Mouse (Mus musculus) right cerebral cortex, postnatal 10 days (tissue): Measurements from ENCODE around the gene Bend6.
"Not testable (repeated sequence)": the region's sequence is repeated elsewhere in the genome, so short reads cannot be mapped to it uniquely, and the experiment has no call there.

Experiments
- DNase-seq, 2 experiments: peaks; one replicate each; pipeline ENCODE4 v3.0.0; 2021; ENCODE audit warnings: low spot score in 2 of 2

The Bend6 gene

DNA sequence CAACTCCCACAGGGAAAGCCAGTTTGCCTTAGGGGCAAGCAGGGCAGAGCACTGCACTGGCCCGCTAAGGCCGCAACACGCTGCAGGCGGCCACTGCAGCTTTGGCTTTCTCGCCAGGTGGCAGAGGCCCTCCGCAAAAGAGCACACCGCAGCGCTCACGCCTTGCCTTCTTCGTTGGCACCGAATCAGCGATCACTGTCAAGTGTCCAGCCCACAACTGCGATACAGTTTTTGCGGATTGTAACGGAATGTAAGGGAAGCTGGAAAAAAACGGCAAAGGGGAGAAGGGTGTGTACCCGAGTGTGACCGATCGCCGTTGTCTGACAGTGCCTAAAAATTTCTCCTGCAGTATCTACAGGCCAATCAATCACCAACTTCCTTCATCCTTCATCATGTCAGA lies 689 bp downstream of the Bend6 start:
- DNase-seq, result peak; percentile 57 to 65

DNA sequence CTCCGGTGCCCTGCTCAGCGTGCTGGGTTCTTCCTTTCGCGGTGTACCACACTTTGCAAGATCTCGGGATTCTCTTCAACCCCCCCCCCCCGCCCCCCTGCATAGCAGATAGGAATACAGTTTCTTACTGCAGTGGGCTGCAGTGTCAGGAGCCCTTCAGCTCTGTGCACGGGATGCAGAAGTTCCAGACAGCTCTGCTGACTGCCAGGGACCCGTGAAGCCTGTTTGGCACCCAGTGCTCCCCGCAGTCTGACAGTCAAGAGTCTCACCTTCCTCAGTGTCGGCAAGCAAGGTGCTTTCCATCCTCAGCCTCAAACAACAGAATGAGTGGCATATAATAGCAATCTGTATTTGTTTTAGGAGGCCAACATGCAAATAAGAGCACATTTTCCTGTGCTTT lies 1.4 kb downstream of the Bend6 start:
- DNase-seq, result no peak

DNA sequence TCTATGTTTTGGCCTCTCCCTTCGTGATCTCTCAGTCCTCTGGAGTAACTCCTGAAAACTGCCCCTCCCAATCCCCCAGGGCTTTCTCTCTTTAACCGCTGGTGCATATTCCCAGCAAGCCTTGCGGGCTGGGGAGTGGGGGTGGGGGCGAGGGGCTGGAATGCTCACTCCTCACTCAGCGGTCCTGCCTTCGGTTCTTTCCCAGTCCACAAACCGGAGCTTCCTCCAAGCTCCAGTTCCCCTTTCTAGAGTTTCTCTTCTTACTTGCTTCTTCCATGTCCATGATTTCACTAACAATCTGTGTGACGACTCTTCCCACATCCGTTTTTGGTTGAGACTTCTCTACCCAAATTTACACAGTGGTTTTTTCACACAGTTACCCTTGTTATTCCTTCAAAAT lies 4.0 kb downstream of the Bend6 start:
- no peak for DNase-seq

DNA sequence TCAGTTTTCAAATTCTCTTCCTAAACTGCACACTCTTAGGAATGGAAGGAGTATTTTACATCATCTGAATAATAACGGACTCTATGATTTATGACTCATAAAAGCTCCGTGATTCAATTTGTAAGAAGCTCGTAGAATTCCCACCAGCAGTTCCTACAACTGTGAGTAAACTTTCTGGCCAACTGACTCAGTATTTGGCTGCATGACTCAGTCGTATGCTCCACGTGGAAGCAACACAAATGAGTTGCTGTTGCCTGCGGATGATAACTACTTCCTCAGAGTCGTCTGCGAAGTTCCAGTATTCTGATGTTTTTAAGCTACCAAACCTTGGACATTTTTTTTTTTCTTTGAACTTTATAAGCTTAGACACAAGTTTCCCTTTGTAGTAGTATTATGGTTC lies 7.4 kb downstream of the Bend6 start:
- no peak for DNase-seq

DNA sequence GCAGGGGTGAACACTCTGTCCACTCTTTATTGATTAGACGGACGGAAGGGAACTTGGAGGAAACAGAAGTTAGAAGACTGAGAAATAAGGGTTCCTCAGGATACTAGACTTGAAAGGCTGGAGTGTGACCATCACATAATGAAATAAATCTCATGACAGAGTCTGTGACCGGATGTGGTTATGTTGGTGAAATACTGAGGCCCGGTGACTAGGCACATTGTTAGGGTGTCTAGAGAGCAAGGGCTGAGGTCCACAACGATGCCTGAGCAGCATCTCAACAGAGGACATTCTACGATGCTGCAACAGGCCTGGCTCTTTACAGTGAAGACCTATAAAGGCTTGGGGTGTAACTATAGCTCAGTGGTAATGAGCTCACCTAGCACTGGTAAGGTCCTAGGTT lies 9.2 kb downstream of the Bend6 start:
- no peak for DNase-seq

DNA sequence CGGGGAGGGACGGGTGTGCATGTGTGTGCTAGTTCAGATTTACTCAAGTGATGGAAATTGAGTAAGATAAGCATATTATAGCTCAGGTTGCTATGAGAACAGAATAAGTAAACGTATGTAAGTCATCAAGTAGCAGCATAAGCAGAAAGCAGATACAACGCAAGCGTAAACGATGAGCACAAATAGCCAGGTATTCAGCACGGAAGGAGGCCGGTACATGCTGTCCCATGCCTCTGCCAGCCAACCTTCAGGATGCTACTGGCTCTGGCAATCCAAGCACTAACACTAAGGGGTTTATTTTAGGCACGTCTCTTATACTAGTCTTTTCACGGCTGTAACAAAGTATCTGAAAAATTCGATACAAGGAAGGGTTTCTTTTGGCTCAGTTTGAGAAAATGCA lies 10.2 kb downstream of the Bend6 start:
- DNase-seq, result no peak

DNA sequence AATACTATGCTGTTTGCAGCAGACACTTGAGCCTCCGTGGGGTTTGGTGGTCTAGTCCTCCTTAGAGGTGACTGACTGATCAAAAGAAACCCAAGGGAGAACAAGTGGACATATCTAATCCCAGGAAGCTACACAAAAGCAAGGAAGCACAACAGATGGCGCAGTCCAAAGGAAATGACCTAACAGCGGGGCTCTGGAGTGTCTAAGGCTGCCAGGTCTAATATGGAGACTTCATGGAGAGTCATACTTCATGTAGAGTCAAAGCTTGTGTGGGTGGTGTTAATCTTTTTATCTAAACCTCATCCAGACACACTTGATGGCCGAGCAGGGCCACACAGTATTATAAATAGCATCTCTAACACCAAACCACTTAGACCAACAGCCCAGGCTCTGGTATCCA lies 10.9 kb downstream of the Bend6 start:
- DNase-seq, result no peak

DNA sequence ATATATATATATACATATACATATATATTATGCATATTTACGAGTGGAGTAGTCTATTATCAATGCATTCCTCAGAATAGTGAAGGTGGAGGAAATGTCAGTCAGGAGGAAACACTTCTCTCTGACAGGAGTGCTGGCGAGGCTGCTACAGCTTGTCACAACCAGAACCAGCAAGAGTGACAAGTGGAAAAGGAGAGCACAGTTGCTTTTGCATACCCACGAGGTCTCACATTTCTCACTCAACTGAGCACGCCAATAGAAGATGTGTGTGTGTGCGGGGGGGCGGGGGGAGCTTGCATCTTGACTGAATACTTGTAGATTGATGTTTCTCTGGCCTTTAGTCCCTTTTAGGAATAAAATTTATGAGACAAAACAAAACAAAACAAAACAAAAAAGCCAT lies 11.5 kb downstream of the Bend6 start:
- no peak for DNase-seq

DNA sequence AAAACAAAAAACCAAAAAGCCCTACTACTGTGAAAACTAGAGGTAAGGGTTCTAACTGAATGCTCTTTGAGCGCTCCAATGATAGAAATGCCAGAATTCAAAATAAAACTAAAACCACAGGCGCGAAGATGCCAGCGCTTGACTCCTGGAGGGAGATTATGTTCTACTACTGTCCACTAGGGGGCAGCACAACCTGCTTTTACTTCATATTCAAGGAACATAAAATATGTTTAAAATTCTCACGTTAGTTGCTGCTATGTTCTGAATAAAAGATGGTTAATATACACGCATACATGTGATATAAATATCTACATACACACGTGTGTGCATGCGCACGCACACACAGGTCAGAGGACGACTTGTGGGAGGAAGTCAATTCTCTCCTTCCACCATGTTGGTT lies 14.8 kb downstream of the Bend6 start:
- DNase-seq, result peak in 1 of 2 experiments; percentile 70

DNA sequence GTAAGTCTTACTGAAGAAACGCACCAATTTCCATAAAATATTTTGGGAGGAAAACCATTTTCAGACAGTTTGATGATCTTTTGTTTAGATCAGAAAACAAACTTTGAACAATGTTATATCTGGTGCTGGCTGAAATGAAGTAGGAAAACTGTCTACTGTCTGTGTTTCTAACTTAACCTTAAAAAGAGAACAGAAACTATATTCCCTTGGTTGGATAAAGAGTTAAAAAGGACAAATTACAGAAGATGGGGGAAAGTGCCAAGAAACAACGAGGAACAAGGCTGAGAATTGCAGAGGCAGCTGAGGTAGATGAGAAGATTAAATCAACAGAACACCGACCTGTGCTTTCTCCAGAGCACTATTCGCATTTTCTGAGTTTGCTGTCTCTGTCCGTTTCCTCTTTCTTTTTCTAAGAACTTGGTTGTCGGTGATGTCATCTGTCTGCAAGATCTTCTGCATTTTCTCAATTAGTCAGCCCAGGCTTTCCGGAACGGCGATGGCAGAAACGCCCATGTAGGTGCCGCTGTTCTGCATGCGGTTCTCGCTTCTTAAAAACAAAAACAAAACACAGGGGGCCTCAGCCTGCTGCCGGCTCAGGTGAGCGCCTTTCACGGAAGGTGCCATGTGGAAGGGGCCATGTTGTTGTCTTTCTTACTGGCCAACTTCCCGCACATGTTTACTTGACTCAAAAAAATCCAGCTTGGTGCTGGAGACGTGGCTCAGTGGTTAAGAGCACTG lies 24.3 kb downstream of the Bend6 start:
- DNase-seq, result peak; percentile 50 to 55

DNA sequence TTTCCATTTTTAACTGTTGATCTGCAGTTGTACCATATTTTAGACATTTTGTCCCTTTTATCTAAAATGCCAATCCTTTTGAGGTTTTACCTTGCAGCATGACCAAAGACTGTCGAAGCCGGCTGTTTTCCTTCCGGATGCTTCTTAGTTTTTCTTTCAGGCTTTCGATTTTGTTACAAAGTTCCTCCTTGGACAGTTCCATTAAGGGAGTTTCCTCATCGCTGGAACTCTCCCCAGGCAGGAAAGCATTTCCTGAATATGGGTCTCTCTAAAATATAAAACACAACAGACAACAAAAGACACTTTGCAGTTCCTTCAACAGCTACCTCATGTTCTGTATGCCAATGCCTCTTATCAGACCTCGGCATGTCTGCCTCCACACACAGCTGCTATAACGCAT lies 29.4 kb downstream of the Bend6 start:
- DNase-seq, result no peak

DNA sequence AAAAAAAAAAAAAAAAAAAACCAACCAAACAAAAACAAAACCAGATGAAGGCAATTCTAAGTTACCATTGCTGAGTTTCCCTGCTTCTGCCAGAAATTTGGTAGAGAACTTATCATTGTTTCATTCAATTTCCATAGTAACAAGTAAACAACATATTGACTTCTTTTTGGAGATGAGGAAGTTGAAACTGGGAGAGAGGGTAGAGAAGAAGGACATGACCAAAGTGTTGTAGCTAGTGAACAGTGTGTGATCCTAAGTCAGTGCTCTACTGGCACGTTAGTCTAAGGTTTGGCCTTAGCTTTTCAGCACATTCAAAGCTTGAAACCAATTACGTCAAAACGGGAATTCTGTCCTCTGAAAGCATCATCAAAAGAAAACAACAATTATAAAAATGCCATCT lies 31.2 kb downstream of the Bend6 start:
- no peak for DNase-seq

DNA sequence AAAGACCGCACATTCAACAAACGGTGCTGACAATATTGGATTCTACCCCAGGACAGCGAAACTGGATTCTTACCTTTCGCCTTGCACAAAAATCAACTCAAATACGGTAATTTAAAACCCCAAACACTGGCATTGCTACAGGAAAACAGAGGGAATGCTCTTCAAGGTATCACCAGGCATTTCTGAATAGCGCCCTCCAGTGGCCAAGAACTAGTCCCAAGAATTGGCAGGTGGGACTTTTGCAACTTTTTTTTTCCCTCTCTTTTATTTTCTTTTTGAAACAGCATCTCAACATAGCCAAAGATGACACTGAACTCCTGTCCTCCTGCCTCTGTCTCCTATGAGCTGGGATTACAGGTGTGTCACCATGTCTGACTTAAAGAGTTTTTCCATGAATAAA lies 31.9 kb downstream of the Bend6 start:
- no peak for DNase-seq

DNA sequence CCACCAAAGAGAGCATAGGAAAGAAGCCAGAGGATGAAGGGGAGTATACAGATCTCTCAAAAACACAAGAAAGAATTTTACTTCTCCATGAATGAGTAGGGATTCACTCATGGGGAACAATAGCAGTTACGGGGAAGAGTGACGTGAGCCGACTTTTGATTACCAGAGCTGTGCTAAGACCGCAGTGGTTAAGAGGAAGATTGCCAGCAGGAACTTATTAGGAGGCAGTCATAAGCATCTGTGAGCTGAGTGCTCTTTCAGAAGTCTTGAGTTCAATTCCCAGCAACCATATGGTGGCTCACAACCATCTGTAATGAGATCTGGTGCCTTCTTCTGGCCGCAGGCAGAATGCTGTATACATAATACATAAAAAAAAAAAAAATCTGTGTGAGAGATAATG lies 34.1 kb downstream of the Bend6 start:
- no peak for DNase-seq

DNA sequence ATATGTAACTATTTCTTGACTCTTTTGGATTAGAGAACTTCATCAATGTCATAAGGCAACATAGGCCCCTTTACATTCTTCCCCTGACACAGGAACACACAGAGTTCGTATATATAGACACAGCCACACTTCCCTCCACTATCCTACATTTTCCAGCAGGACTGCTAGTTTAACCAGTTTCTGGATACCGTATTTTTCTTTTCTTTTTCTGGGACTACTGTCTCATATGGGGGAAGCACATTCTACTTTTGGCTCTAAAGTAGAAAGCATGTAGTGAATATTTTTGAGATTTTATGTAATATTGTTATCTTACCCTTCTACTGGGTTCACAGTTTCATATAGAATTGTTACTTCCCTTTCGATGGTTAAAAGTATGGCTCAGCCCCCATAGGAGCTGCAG lies 38.2 kb downstream of the Bend6 start:
- no peak for DNase-seq

DNA sequence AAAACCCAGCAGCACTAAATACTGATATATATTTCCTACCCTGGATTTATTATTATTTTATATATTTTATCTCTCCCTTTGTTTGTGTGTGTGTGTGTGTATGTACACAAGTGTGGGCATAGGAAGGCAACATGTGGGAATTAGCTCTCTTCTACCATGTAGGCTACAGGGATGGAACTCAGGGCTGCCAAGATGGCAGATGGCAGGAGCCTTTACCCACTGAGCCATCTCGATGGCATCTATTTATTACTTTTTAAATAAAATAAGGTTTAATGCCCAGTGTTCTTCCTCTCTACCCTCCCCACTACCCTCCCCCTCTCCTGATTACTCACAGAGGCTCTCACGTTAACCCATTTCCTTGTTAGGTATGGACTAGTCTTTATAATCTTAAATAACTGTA lies 38.6 kb downstream of the Bend6 start:
- no peak for DNase-seq

DNA sequence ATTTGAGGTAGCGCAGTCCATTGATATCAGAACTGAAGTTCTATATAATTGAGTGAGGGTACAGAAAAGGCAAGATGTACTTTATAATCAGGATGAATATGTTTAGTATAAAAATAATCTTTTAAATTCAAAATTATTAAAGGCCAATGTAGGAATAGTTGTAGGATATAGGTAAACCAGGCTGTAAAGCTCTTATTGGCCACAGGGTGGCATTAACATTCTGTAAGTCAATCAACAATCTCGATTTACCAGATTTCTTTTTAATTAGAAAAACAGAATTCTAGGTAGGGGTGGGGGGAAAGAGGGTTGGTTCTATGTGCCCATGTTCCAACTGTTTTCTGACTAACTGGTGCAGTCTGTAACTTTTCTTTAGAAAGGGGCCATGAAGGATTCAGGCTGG lies 60.8 kb downstream of the Bend6 start:
- DNase-seq, result no peak

DNA sequence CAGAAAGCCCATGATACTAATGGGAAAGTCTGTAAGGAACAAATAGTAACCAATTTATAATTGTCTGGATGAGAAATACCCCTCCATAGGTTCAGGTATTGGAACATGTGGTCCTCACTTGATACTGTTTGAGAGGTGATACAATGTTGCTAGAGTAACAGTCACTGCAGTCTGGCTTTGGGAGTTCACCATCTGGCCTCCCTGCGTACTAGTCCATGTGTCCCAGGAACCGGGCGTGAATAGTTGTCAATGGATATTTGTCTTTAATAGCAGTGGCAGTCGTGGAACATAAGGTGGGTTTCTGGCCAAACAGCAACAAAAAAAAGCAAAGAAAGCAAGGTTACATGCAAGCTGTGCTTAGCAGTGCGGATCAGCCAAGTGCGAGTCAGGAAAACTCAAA lies 63.8 kb downstream of the Bend6 start:
- no peak for DNase-seq

DNA sequence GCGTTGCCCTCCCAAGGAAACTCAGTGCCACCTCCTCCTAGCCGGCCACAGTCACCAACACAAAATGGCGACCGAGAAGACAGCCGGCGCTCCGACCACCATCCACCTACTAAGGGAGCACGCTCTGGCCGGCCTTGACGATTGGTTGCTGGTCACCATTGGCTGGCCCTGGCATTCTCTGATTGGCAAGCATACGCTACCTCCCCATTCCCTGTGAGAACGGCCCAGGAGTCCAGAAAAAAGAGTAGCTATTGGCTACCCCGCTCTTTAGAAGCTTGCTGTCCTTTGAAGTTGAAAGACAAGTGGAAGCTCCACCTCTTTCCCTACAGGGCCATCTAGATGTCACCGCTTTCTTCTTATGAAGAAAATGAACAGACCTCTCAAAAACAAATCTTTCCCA lies 68.7 kb downstream of the Bend6 start:
- not testable (repeated sequence) for DNase-seq

DNA sequence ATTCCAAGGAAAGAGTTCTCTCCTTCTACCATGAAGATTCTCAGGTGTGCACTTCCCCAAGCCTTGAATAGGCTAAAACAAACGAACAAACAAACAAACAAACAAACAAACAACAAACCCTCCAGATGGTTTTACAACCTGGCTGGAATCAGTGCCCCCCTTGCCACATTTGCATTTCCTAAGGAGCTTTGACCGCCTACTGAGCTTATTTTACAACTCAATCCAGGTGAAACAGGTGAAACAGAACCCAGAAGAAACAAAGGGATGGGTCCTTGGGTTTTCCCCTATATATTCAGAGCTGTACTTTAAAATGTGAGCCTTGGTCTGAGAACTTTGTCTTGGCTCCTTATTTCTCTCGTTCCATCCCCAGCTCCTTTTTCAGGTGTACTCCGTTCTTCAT lies 77.0 kb downstream of the Bend6 start:
- DNase-seq, result no peak

DNA sequence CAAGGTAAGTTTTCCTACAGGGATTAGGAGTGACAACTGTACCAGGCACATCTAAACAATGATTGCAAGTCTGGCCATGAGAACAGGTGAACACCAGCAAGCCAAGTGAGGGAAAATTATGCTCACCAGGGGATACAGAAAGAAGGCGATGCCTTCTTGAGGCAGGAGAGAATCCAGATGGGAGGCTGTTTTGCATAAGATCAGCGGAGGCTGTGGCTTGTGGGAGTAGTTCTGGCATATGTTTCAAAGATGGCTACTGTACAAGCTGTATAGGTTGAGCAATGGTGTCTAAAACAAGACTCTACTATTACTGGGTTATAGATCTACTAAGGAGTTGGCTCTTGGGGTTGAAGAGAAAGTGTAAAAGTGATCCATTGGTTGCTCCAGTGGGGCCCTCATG lies 89.7 kb downstream of the Bend6 start:
- no peak for DNase-seq

DNA sequence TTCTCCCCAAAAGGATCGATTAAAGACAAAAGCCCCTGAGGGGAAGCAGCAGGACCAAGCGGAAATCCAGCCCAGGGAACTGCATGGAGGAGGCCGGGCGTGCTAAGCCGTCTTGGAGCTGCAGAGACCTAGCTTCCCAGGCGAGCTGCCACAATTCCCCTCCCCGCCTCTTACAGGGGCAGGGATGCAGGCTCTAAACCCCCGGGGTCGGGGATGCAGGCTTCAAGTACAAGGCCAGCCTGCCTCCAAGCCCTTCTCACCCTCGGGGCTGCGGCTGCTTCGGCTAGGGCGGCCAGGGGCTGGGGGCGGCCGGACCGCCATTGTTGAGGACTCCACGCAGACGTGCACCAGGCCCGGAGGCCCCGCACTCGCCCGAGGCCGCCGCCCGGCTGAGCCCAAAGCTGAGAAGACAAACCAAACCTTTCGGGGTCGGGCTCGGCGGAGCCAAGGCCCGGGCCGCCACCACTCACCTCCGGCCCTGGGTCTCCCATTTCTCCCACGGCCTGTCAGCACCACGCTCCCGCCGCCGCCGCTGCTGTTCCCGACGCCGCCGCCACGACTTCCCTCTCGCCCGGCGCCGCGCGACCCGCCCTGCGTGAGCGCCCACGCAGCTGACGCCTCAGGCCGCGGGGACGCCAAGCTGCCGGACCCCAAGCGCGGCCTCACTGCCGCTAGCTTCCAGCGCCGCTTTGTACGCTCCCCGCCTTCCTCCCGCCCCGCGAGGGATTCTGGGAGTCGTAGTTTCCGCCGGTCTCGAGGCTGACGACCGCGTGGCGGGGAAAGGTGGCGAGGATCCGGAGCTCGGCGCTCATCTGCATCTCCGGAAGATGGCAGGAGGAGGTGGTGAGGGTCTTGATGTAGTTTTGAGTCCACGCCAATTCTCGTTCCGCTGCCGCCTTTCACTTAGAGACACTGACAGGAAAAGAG lies 93.5 kb downstream of the Bend6 start, which contains the start of gene Zfp451:
TSS of gene Zfp451 (minus strand) at position 728 of the 927 bp plus-strand sequence.
- peak; percentile 95 to 96 for DNase-seq

DNA sequence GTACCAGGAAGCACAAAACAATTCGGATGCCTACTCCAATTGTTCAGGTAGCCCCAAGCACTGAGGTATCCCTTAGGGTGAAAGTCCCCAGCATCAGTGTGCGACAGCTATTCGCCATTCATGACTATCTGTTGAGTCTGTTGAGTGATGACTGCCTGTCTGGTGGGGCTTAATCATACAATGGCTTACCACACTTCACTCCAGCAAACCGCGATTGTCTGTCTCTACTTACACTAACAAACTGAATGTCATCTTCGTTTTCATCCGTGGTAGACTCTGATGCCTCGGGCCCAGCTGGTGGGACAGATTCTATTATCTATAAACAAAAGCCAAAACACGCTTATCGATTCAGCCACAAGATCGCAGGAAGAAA lies 94.1 kb downstream of the Bend6 start:
- DNase-seq, result no peak
